Mouse (Mus musculus) heart, embryonic 10.5 days (tissue): Measurements from ENCODE around the gene Bckdhb. TPM values are rescaled to one million over a fixed set of nuclear protein-coding genes. Genes with fewer than 3 reads are reported as not detected.
"Not testable (repeated sequence)": the region's sequence is repeated elsewhere in the genome, so short reads cannot be mapped to it uniquely, and the experiment has no call there.

Source experiments
- DNase-seq: peaks from one replicate; pipeline ENCODE4 v3.0.0-alpha.2; 2017; ENCODE audit warnings: low spot score
- H3K27ac ChIP-seq: fragments of 300-500 bp; sonication (generic); 2 replicates; pipeline ENCODE4 v1.5.1; 2016; ENCODE audit warnings: mild to moderate bottlenecking
- H3K27me3 ChIP-seq: fragments of 300-500 bp; sonication (generic); 2 replicates; pipeline ENCODE4 v1.6.1; 2016; ENCODE audit warnings: mild to moderate bottlenecking; ENCODE audit not compliant: poor library complexity, insufficient read depth, severe bottlenecking
- H3K36me3 ChIP-seq: fragments of 300-500 bp; sonication (generic); 2 replicates; pipeline ENCODE4 v1.6.1; 2016; ENCODE audit warnings: mild to moderate bottlenecking, moderate library complexity
- H3K4me1 ChIP-seq: fragments of 300-500 bp; sonication (generic); 2 replicates; pipeline ENCODE4 v1.6.1; 2016; ENCODE audit warnings: mild to moderate bottlenecking
- H3K4me3 ChIP-seq: fragments of 300-500 bp; sonication (generic); 2 replicates; pipeline ENCODE4 v1.5.1; 2016; ENCODE audit warnings: mild to moderate bottlenecking, moderate library complexity
- H3K9me3 ChIP-seq: fragments of 300-500 bp; sonication (generic); 2 replicates; pipeline ENCODE4 v1.6.1; 2016; ENCODE audit warnings: mild to moderate bottlenecking, moderate library complexity
- WGBS: fragments of 180-500 bp; shearing (Covaris S2); methylation state at CpG from one replicate; pipeline ENCODE4 v1.1.7; 2016; 5-methylcytosine and 5-hydroxymethylcytosine counted together
- polyA plus RNA-seq: library from polyadenylated mRNA; unstranded; fragments of >200 nt; fragmentation: Nextera tagmentation; extraction: Ambion mirVana; gene quantifications from 2 replicates; pipeline ENCODE4 v1.2.1, GENCODE M21; 2016

Bckdhb gene
- polyA plus RNA-seq, 1 experiment from 2014 or later = 49.6 TPM

DNA sequence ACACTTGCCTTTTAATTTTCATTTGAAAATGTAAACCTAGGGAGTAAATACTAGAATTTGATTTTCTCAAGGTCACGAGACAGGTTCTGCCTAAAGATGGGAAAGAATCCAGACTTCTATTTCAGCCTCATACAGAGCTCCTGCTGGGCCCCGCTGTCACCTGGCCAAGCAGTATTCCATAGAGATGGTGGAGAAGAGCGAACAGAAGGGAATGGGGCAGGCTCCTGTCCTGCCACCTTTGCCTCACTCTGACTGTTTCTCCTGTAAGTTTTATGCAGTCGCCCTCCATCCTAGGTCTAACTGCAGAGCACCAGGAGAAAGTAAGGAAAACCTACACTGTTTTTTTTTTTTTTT is 720 bp downstream of the Bckdhb start:
- H3K36me3 ChIP-seq = no peaks in the 10 kb centered on the region
- H3K27ac ChIP-seq = no peak overlapping the region
- no peaks in the 10 kb centered on the region for H3K9me3 ChIP-seq
- WGBS = 56% methylated on average over 4 of the region's 4 CpGs
- H3K4me1 ChIP-seq = 0 out of 2 replicates have a peak, but pooled peaks cover 6% of the 10 kb centered on the region
- peak overlapping the region; percentile 84 for H3K4me3 ChIP-seq
- no peaks in the 10 kb centered on the region for H3K27me3 ChIP-seq
- DNase-seq = no peak

GRCm38 (mm10) chr9:83926302-83926701 is 1.4 kb downstream of the Bckdhb start:
- WGBS = 84% methylated on average over 5 of the region's 5 CpGs
- no peak overlapping the region for H3K4me3 ChIP-seq
- no peaks in the 10 kb centered on the region for H3K36me3 ChIP-seq

GRCm38 (mm10) chr9:83939501-83939900 is 14.6 kb downstream of the Bckdhb start:
- not testable (repeated sequence) for H3K36me3 ChIP-seq, H3K9me3 ChIP-seq, H3K27ac ChIP-seq, DNase-seq, H3K4me3 ChIP-seq, H3K27me3 ChIP-seq, H3K4me1 ChIP-seq

More at GRCm38 (mm10) chr9:83926302-83926701, 1.4 kb downstream of the Bckdhb start:
- 0 out of 2 replicates have a peak, but pooled peaks cover 6% of the 10 kb centered on the region for H3K4me1 ChIP-seq
- H3K9me3 ChIP-seq = no peaks in the 10 kb centered on the region
- H3K27ac ChIP-seq = no peak overlapping the region
- no peaks in the 10 kb centered on the region for H3K27me3 ChIP-seq
- no peak for DNase-seq

GRCm38 (mm10) chr9:83940016-83940415 is 15.1 kb downstream of the Bckdhb start:
- H3K4me1 ChIP-seq = no peaks in the 10 kb centered on the region
- no peaks in the 10 kb centered on the region for H3K27me3 ChIP-seq
- H3K27ac ChIP-seq = no peak overlapping the region
- H3K9me3 ChIP-seq = peaks cover 4% of the 10 kb centered on the region; the same call in 1 of the 2 replicates
- no peaks in the 10 kb centered on the region for H3K36me3 ChIP-seq
- WGBS = 90% methylated on average over 3 of the region's 3 CpGs
- no peak overlapping the region for H3K4me3 ChIP-seq
- DNase-seq = no peak

DNA sequence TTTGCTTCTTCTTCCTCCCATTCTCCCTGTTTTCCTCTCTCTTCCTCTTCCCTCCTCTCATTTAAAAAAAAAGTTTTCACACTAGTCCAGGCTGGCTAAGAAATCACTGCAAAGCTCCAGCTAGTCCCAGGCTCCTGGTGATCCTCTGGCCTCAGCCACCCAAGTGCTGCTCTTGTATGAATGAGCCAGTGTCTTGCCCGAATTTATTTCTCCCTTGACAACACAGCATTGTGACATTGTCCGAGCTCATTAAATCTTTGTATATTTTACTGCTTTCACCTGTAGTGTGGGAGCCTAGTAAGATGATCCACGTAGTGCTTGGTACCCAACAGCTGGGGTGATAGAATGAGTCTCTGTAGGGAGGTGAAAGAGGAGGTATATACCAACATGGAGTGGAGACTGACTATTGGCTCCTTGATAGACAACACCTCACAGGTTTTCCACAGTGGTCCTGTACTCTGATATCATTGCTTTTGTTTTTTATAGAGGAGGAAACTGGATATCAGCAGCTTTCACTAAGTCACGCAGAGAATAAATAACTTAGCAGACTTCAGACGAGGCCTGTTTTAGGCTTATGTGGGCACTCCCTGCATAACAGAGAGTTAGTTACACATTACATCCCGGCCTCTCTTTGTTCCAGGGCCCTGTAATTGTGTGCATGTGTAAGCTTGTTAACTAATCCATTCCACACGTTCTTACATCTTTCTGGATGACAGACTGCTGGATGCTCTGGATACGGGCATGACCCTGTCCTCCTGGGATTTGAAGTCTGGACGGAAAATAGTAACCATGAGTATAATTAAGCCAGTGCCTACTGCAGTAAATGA is 15.8 kb downstream of the Bckdhb start:
- Histone ChIP-seq H3K9me3 (peaks cover 4% of the 10 kb centered on the region; the same call in 1 of the 2 replicates), H3K4me1 (no peaks in the 10 kb centered on the region), H3K27me3 (no peaks in the 10 kb centered on the region), H3K27ac (no peak overlapping the region), H3K4me3 (no peak overlapping the region), H3K36me3 (no peaks in the 10 kb centered on the region)
- DNase-seq = no peak
- WGBS = 80% methylated on average over 9 of the region's 9 CpGs

DNA sequence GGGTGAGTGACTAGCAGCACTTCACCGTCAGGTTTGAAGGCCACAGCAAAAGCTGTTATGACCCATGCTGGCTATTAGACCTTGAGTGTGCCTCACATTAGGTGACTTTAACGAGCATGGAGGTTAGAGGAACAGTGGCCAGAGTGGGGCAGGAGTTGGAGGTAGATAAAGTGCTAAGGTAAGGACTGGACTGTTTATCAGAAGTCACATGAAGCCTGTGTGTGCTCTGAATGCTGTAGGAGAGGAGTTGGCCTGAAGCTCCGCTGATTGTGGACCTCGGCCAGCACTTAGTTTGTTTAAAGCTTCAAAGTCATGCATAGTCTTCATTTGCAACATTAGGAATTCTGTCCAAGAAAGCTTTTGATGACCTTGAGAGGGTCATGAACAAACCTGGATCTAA is 26.4 kb downstream of the Bckdhb start:
- Histone ChIP-seq H3K27ac (no peak overlapping the region), H3K36me3 (peaks cover 10% of the 10 kb centered on the region), H3K27me3 (no peaks in the 10 kb centered on the region), H3K4me1 (no peaks in the 10 kb centered on the region), H3K9me3 (no peaks in the 10 kb centered on the region), H3K4me3 (no peak overlapping the region)
- 76% methylated on average over 4 of the region's 4 CpGs for WGBS
- DNase-seq = no peak

DNA sequence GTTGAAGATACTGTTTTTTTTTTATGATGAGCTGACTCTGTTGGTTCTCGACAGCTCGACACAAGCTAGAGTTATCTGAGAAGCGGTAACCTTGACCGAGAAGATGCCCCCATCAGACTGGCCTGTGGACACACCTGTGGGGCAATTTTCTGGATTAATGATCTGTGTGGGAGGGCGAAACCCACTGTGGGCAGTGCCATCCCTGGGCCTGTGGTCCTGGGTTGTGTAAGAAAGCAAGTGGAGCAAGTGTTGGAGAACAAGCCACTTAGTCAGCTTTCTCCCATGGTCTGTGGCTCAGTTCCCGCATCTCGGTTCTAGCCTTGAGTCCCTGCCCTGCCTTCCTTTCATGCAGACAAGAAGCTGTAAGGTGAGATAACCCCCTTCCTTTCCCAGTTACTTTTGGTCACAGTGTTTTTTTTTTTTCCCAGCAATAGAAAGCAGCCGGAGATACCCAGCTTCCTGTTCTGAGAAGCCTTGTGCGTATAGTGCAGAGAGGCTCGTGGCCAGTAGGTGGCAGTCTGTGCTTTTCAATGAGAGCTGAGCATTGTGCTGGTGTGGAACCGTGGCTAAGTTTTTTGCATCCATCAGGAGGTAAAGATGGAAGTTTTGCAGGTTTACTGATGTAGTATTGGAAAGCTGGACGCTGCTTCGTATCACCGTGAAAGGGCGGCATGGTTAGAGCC is 31.8 kb downstream of the Bckdhb start:
- Histone ChIP-seq H3K4me1 (no peaks in the 10 kb centered on the region; the same call in 1 of the 2 replicates), H3K36me3 (peaks cover 10% of the 10 kb centered on the region), H3K27ac (no peak overlapping the region), H3K27me3 (no peaks in the 10 kb centered on the region), H3K4me3 (no peak overlapping the region), H3K9me3 (no peaks in the 10 kb centered on the region)
- peak; percentile 85 for DNase-seq
- 52% methylated on average over 15 of the region's 15 CpGs for WGBS

- Histone ChIP-seq H3K4me1 (no peaks in the 10 kb centered on the region), H3K9me3 (no peaks in the 10 kb centered on the region), H3K27me3 (no peaks in the 10 kb centered on the region), H3K27ac (no peak overlapping the region), H3K36me3 (no peaks in the 10 kb centered on the region), H3K4me3 (no peak overlapping the region)
- no peak for DNase-seq
- 87% methylated on average over 10 of the region's 10 CpGs for WGBS
Measured at GRCm38 (mm10) chr9:83962098-83963086, 37.4 kb downstream of the Bckdhb start.

DNA sequence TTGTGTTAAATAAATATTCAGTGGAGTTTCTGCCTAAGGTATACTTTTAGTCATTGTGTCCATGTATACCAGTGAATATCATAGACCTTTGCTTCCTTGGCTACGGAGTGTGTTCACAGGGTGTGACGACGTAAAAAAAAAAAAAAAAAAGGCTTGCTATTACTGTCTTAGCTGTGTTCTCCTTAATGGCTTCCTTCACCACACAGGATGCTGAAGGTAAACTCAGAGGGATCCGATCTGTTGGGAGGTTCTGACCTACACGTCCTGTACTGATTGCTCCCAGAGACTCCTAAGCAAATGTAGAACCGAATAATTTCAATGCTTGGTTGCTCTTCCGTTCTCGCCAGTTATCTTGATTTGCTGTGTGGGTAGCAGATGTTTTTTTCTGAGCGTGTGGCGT is 38.4 kb downstream of the Bckdhb start:
- Histone ChIP-seq H3K4me3 (no peak overlapping the region), H3K9me3 (no peaks in the 10 kb centered on the region), H3K36me3 (no peaks in the 10 kb centered on the region), H3K27ac (no peak overlapping the region), H3K4me1 (no peaks in the 10 kb centered on the region), H3K27me3 (no peaks in the 10 kb centered on the region)
- no peak for DNase-seq
- whole genome bisulfite sequencing = 84% methylated on average over 10 of the region's 10 CpGs

DNA sequence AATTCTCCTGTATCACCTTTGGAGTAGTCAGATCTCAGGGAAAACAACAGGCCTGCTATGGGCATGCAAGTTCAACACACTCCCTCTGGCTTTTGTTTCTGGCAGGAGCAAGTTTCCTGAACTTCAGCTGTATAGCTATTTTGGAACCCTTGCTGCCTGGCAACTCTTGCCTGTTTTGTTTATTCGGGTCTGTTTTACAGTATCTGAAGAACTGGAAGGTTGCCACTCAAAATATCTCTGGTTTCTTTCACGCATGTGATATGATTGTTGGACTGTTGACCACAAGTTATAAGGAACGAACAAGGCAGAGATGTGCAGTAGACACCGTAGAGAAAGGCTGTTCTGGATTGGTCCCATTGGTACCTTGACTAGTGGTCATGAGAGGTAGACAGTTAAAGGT is 39.4 kb downstream of the Bckdhb start:
- no peaks in the 10 kb centered on the region for H3K36me3 ChIP-seq
- H3K9me3 ChIP-seq = no peaks in the 10 kb centered on the region
- DNase-seq = no peak
- H3K4me3 ChIP-seq = no peak overlapping the region
- no peaks in the 10 kb centered on the region for H3K27me3 ChIP-seq
- no peaks in the 10 kb centered on the region for H3K4me1 ChIP-seq
- 70% methylated on average over 4 of the region's 4 CpGs for WGBS
- H3K27ac ChIP-seq = no peak overlapping the region

GRCm38 (mm10) chr9:83967439-83968050 is 42.6 kb downstream of the Bckdhb start:
- no peak overlapping the region for H3K27ac ChIP-seq
- H3K9me3 ChIP-seq = no peaks in the 10 kb centered on the region
- no peaks in the 10 kb centered on the region for H3K4me1 ChIP-seq
- DNase-seq = no peak
- no peaks in the 10 kb centered on the region for H3K27me3 ChIP-seq
- no peak overlapping the region for H3K4me3 ChIP-seq
- no peaks in the 10 kb centered on the region for H3K36me3 ChIP-seq
- 90% methylated on average over 9 of the region's 9 CpGs for WGBS

DNA sequence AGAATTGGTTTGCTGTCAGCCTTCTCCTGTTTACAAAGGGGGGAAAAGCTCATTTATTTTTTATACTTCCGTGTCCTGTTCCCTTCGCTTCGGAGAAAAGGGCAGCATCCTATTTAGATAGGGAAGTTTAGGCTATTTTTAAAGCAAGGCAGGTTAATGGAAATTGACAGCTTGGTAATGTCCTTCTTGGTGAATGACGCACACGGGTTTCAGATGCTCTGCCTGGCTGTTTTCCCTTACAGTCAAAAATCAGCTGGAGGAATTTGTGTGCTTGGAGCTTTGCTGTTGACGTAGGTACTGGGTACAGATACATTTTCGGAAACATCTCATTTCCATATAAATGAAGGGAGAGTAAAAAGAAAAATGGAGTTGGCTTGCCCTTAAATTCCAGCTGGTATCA is 44.4 kb downstream of the Bckdhb start:
- Histone ChIP-seq H3K27ac (no peak overlapping the region), H3K9me3 (no peaks in the 10 kb centered on the region), H3K4me1 (no peaks in the 10 kb centered on the region), H3K36me3 (no peaks in the 10 kb centered on the region), H3K4me3 (no peak overlapping the region), H3K27me3 (no peaks in the 10 kb centered on the region)
- no peak for DNase-seq
- WGBS = 73% methylated on average over 7 of the region's 7 CpGs
